Mouse (Mus musculus): Measurements from ENCODE around the gene Tbc1d4. TPM values are rescaled to one million over a fixed set of nuclear protein-coding genes. Genes with fewer than 3 reads are reported as not detected.

Gene Tbc1d4
- total RNA-seq, 2 experiments from 2014 or later, result 5.7 to 6.2 TPM

- intact Hi-C loops (cut with DNase I), result loop anchor here (5.0 kb wide), 1 partner anchor 141 kb away; the partner anchor contains the start of gene Uchl3
- no peak for DNase-seq (ENCODE audit: extremely low spot score in 1 of 2, low spot score in 2 of 2)
Observed at GRCm38 (mm10) chr14:101511410-101511809, 97.6 kb downstream of the Tbc1d4 start.

- DNase-seq (ENCODE audit: extremely low spot score in 1 of 2, low spot score in 2 of 2), result peak; percentile 34 to 65
- intact Hi-C loops (cut with DNase I), result loop anchor here (5.0 kb wide), 1 partner anchor 142 kb away; the partner anchor contains the start of gene Uchl3
Observed at GRCm38 (mm10) chr14:101510540-101511313, 98.3 kb downstream of the Tbc1d4 start.

GRCm38 (mm10) chr14:101509759-101510158 lies 99.2 kb downstream of the Tbc1d4 start:
- intact Hi-C loops (cut with DNase I), result loop anchor here (5.0 kb wide), 1 partner anchor 143 kb away; the partner anchor contains the start of gene Uchl3
- DNase-seq (ENCODE audit: extremely low spot score in 1 of 2, low spot score in 2 of 2), result no peak

GRCm38 (mm10) chr14:101507956-101508355 lies 101.0 kb downstream of the Tbc1d4 start:
- DNase-seq (ENCODE audit: extremely low spot score in 1 of 2, low spot score in 2 of 2), result no peak
- intact Hi-C loops (cut with DNase I), result no loop called here

- intact Hi-C loops (cut with DNase I), result no loop called here
- no peak for DNase-seq (ENCODE audit: extremely low spot score in 1 of 2, low spot score in 2 of 2)
Observed at GRCm38 (mm10) chr14:101507146-101507545, 101.8 kb downstream of the Tbc1d4 start.

- intact Hi-C loops (cut with DNase I), result no loop called here
- DNase-seq (ENCODE audit: extremely low spot score in 1 of 2, low spot score in 2 of 2), result no peak
Observed at GRCm38 (mm10) chr14:101505805-101506204, 103.2 kb downstream of the Tbc1d4 start.

- DNase-seq (ENCODE audit: extremely low spot score in 1 of 2, low spot score in 2 of 2), result no peak
- intact Hi-C loops (cut with DNase I), result no loop called here
Observed at GRCm38 (mm10) chr14:101504473-101505200, 104.4 kb downstream of the Tbc1d4 start.

GRCm38 (mm10) chr14:101503168-101503961 lies 105.6 kb downstream of the Tbc1d4 start:
- intact Hi-C loops (cut with DNase I), result no loop called here
- DNase-seq (ENCODE audit: extremely low spot score in 1 of 2, low spot score in 2 of 2), result no peak

- no peak for DNase-seq (ENCODE audit: extremely low spot score in 1 of 2, low spot score in 2 of 2)
- intact Hi-C loops (cut with DNase I), result no loop called here
Observed at GRCm38 (mm10) chr14:101501868-101502267, 107.1 kb downstream of the Tbc1d4 start.

- intact Hi-C loops (cut with DNase I), result no loop called here
- no peak for DNase-seq (ENCODE audit: extremely low spot score in 1 of 2, low spot score in 2 of 2)
Observed at GRCm38 (mm10) chr14:101501452-101501851, 107.5 kb downstream of the Tbc1d4 start.

GRCm38 (mm10) chr14:101500826-101501225 lies 108.2 kb downstream of the Tbc1d4 start:
- no peak for DNase-seq (ENCODE audit: extremely low spot score in 1 of 2, low spot score in 2 of 2)
- intact Hi-C loops (cut with DNase I), result no loop called here

GRCm38 (mm10) chr14:101499838-101500237 lies 109.2 kb downstream of the Tbc1d4 start:
- intact Hi-C loops (cut with DNase I), result no loop called here
- DNase-seq (ENCODE audit: extremely low spot score in 1 of 2, low spot score in 2 of 2), result no peak

GRCm38 (mm10) chr14:101488264-101488810 lies 120.7 kb downstream of the Tbc1d4 start:
- intact Hi-C loops (cut with DNase I), result no loop called here
- no peak for DNase-seq (ENCODE audit: extremely low spot score in 1 of 2, low spot score in 2 of 2)

- DNase-seq (ENCODE audit: extremely low spot score in 1 of 2, low spot score in 2 of 2), result no peak
- intact Hi-C loops (cut with DNase I), result no loop called here
Observed at GRCm38 (mm10) chr14:101486550-101486949, 122.4 kb downstream of the Tbc1d4 start.

GRCm38 (mm10) chr14:101483230-101483629 lies 125.8 kb downstream of the Tbc1d4 start:
- no peak for DNase-seq (ENCODE audit: extremely low spot score in 1 of 2, low spot score in 2 of 2)
- intact Hi-C loops (cut with DNase I), result no loop called here

GRCm38 (mm10) chr14:101482270-101482669 lies 126.7 kb downstream of the Tbc1d4 start:
- DNase-seq (ENCODE audit: extremely low spot score in 1 of 2, low spot score in 2 of 2), result no peak
- intact Hi-C loops (cut with DNase I), result no loop called here

GRCm38 (mm10) chr14:101481165-101481564 lies 127.8 kb downstream of the Tbc1d4 start:
- DNase-seq (ENCODE audit: extremely low spot score in 1 of 2, low spot score in 2 of 2), result no peak
- intact Hi-C loops (cut with DNase I), result no loop called here

- intact Hi-C loops (cut with DNase I), result no loop called here
- DNase-seq (ENCODE audit: extremely low spot score in 1 of 2, low spot score in 2 of 2), result no peak
Observed at GRCm38 (mm10) chr14:101480541-101480940, 128.4 kb downstream of the Tbc1d4 start.

- intact Hi-C loops (cut with DNase I), result no loop called here
- DNase-seq (ENCODE audit: extremely low spot score in 1 of 2, low spot score in 2 of 2), result no peak
Observed at GRCm38 (mm10) chr14:101477827-101478220, 131.2 kb downstream of the Tbc1d4 start.
